Mouse (Mus musculus): Measurements from ENCODE around the gene Gm28047.

- TF ChIP-seq CTCF (IDR thresholded peaks at IDR 0.05): peak; percentile 68
- no peak for TF ChIP-seq POLR2A (IDR thresholded peaks at IDR 0.05; ENCODE audit: insufficient read depth, low read depth, low read length)
- TF ChIP-seq EP300 (IDR thresholded peaks at IDR 0.05; ENCODE audit: insufficient read depth, low read depth, low read length): no peak
Observed at GRCm38 (mm10) chr15:102612966-102613365, 11.9 kb downstream of the Gm28047 start.
